In the genomic region with DNA sequence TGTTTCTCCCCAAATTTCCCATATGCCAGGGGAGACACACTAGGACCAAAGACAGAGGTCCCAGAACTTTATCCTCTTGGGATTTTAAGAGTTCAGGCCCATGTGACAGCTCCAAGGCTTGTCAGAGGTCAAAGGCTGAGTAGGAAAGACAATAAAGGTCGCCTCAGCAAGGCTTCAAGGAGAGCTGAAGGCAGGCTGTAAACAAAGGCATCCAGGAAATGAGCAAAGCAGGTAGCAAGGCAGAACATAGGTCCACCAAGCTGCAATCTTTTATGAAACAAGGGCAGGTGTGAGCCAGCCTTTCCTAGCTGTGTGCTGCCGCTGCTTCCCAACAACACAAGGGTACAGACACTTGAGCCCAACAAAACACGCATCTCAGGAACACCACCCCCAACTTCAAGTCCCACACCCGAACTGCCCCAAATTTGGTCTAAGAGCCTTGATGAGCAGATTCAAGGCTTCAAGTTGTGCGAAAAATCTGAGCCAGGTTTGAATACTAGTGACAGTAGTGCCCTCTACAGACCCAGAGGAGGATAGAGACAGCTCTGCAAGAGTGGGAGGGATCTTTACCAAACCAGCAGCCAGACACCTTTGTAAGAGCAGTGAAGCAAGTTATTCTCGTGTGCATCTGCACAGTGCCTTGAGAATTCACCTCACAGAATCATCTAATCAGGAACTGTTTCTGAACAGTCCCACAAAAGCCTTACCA, we compare ENCODE assay signal across 8 mouse cellular contexts. TPM values are rescaled to one million over a fixed set of nuclear protein-coding genes. Genes with fewer than 3 reads are reported as not detected.
DNase-seq lines count a peak whose midpoint lies in the region; ATAC-seq and TF ChIP-seq lines count a peak whose summit lies in the region.

No protein-coding gene starts in this region.

- H3K4me2 ChIP-seq in lung, postnatal 0 days (replicated peaks; ENCODE audit: low read depth, low read length): no peak overlapping the region
- no peak overlapping the region for H3K4me2 ChIP-seq in hindbrain, postnatal 0 days (ENCODE audit: low read depth, low read length)

- H3K9me3 ChIP-seq in lung, postnatal 0 days (ENCODE audit: low read length): no peaks in the 10 kb centered on the region
- no peaks in the 10 kb centered on the region for H3K9me3 ChIP-seq in hindbrain, postnatal 0 days (ENCODE audit: low read length)

- WGBS in lung, postnatal 0 days: 66% methylated on average over 6 of the region's 6 CpGs
- 41% methylated on average over 6 of the region's 6 CpGs for WGBS in hindbrain, postnatal 0 days

- no peak overlapping the region for H3K27ac ChIP-seq in lung, postnatal 0 days (ENCODE audit: low read length)
- H3K27ac ChIP-seq in hindbrain, postnatal 0 days: no peak overlapping the region

- TF ChIP-seq CTCF in lung, postnatal 0 days (IDR thresholded peaks at IDR 0.05): peak; percentile 72
- peak; percentile 74 for TF ChIP-seq CTCF in hindbrain, postnatal 0 days (IDR thresholded peaks at IDR 0.05; ENCODE audit: low read depth)

- no peak for TF ChIP-seq EP300 in lung, postnatal 0 days (IDR thresholded peaks at IDR 0.05)

- no peaks in the 10 kb centered on the region for H3K4me1 ChIP-seq in lung, postnatal 0 days (ENCODE audit: insufficient read depth, low read depth, low read length)
- no peaks in the 10 kb centered on the region for H3K4me1 ChIP-seq in hindbrain, postnatal 0 days (ENCODE audit: insufficient read depth, low read length)

- H3K4me3 ChIP-seq in lung, postnatal 0 days (ENCODE audit: low read depth, low read length): no peak overlapping the region
- no peak overlapping the region for H3K4me3 ChIP-seq in hindbrain, postnatal 0 days (ENCODE audit: low read length)

- H3K36me3 ChIP-seq in lung, postnatal 0 days (ENCODE audit: insufficient read depth, low read length): peaks cover 4% of the 10 kb centered on the region; the same call in 1 of the 2 replicates
- peaks cover 25% of the 10 kb centered on the region for H3K36me3 ChIP-seq in hindbrain, postnatal 0 days (ENCODE audit: insufficient read depth, low read length)

- H3K27me3 ChIP-seq in lung, postnatal 0 days (replicated peaks; ENCODE audit: insufficient read depth, low read length): no peaks in the 10 kb centered on the region
- no peaks in the 10 kb centered on the region for H3K27me3 ChIP-seq in hindbrain, postnatal 0 days (ENCODE audit: insufficient read depth, low read length)

- DNase-seq in embryo, embryonic 10 days (ENCODE audit: low spot score): peak; percentile 15
- no peak for DNase-seq in embryo, embryonic 9.5 days (ENCODE audit: extremely low spot score)
- DNase-seq in lung, postnatal 0 days (ENCODE audit: low spot score): peak; percentile 64
- no peak for DNase-seq in lung, postnatal 25 days (ENCODE audit: low spot score)
- DNase-seq in cerebellum, postnatal 14 days: peak; percentile 50 to 61
- DNase-seq in hindbrain, postnatal 0 days (ENCODE audit: low spot score): peak; percentile 81
- DNase-seq in telencephalon, adult 2 months (ENCODE audit: low read depth, low spot score): peak; percentile 55
- DNase-seq in thymus, postnatal 36 days: no peak

- ATAC-seq in lung, postnatal 0 days: peak; percentile 52; the same call in 1 of the 2 replicates
- peak; percentile 81 for ATAC-seq in hindbrain, postnatal 0 days

- no peak overlapping the region for H3K9ac ChIP-seq in lung, postnatal 0 days (replicated peaks; ENCODE audit: low read depth)
- H3K9ac ChIP-seq in hindbrain, postnatal 0 days (replicated peaks; ENCODE audit: low read length): no peak overlapping the region

RNA-seq across cellular contexts. Expression of gene Psmb7, which starts 52.0 kb away (rescaled TPM):
- 129 and 135 TPM in 2 replicates for polyA plus RNA-seq in lung, postnatal 0 days (2015; fragmentation: Nextera tagmentation; extraction: Ambion mirVana)
- total RNA-seq in hindbrain, postnatal 0 days (2014; rRNA removed): 172 and 178 TPM in 2 replicates
- polyA plus RNA-seq in hindbrain, postnatal 0 days (2015; fragmentation: Nextera tagmentation; extraction: Ambion mirVana): 300 and 304 TPM in 2 replicates

Comparison
In these comparisons a context has a peak if more than half of its experiments do, and no peak if none do; other contexts are left out.
1. DNase-seq: peak in embryo, embryonic 10 days (single experiment), lung, postnatal 0 days (single experiment), cerebellum, postnatal 14 days (2 of 2), hindbrain, postnatal 0 days (single experiment) and telencephalon, adult 2 months (single experiment); none in embryo, embryonic 9.5 days (single experiment), lung, postnatal 25 days (single experiment) and thymus, postnatal 36 days (0 of 2).